Mouse (Mus musculus) heart, postnatal 0 days (tissue): ENCODE data around the gene Ap3d1. TPM values are rescaled to one million over a fixed set of nuclear protein-coding genes. Genes with fewer than 3 reads are reported as not detected.
A peak's percentile ranks its signal among the peaks of the same experiment; 100 is the strongest.

Experiments used
- ATAC-seq: fragments of 200-750 bp; cut with Nextera tagmentation; 2 replicates; pipeline ENCODE4 v1.8.0; 2017; ENCODE audit warnings: low read depth, moderate number of reproducible peaks, moderate library complexity; ENCODE audit not compliant: insufficient read depth
- DNase-seq: peaks from one replicate; pipeline ENCODE4 v3.0.0-alpha.2; 2016; ENCODE audit warnings: low spot score
- H3K27ac ChIP-seq: fragments of 300-500 bp; sonication (generic); 2 replicates; pipeline ENCODE4 v1.5.1; 2014; ENCODE audit warnings: low read depth, mild to moderate bottlenecking
- H3K27me3 ChIP-seq: fragments of 300-500 bp; sonication (generic); 2 replicates; pipeline ENCODE4 v1.6.1; 2014; ENCODE audit warnings: low read length, mixed read lengths; ENCODE audit not compliant: control insufficient read depth, insufficient read depth
- H3K36me3 ChIP-seq: fragments of 300-500 bp; sonication (generic); replicated peaks from 2 replicates; pipeline ENCODE4 v1.6.1; 2014; ENCODE audit warnings: low read length, mixed read lengths; ENCODE audit not compliant: control insufficient read depth, insufficient read depth
- H3K4me1 ChIP-seq: fragments of 300-500 bp; sonication (generic); 2 replicates; pipeline ENCODE4 v1.6.1; 2014; ENCODE audit warnings: antibody characterized with exemption; ENCODE audit not compliant: control insufficient read depth, insufficient read depth
- H3K4me2 ChIP-seq: fragments of 300-500 bp; sonication (generic); 2 replicates; pipeline ENCODE4 v1.6.1; 2014; ENCODE audit warnings: low read depth, mild to moderate bottlenecking, low read length, moderate library complexity
- H3K4me3 ChIP-seq: fragments of 300-500 bp; sonication (generic); 2 replicates; pipeline ENCODE4 v1.5.1; 2014; ENCODE audit warnings: low read depth, low read length
- H3K9ac ChIP-seq: fragments of 300-500 bp; sonication (generic); replicated peaks from 2 replicates; pipeline ENCODE4 v1.6.1; 2014; ENCODE audit warnings: low read depth, low read length, mixed read lengths
- H3K9me3 ChIP-seq: fragments of 300-500 bp; sonication (generic); replicated peaks from 2 replicates; pipeline ENCODE4 v1.6.1; 2016; ENCODE audit warnings: low read length; ENCODE audit not compliant: control insufficient read depth
- CTCF ChIP-seq: IDR thresholded peaks from 2 replicates; pipeline ENCODE4 v1.5.1; 2016; ENCODE audit warnings: antibody characterized with exemption, control low read depth, low read depth
- EP300 ChIP-seq: IDR thresholded peaks from 2 replicates; pipeline ENCODE4 v1.6.1; 2016; ENCODE audit warnings: antibody characterized with exemption, low read depth
- WGBS: fragments of 180-500 bp; shearing (Covaris S2); extraction: QIAGEN DNeasy Blood & Tissue Kit; methylation state at CpG from one replicate; pipeline ENCODE4 v1.1.7; 2014; 5-methylcytosine and 5-hydroxymethylcytosine counted together
- polyA plus RNA-seq: library from polyadenylated mRNA; unstranded; fragments of >200 nt; fragmentation: Nextera tagmentation; extraction: Ambion mirVana; gene quantifications from 2 replicates; pipeline ENCODE4 v1.2.1, GENCODE M21; 2015
- total RNA-seq: library from RNA; depleted of rRNA; stranded (reverse); fragments of >200 nt; gene quantifications from 2 replicates; pipeline ENCODE4 v1.2.3, GENCODE M21; 2014; ENCODE audit warnings: low replicate concordance

Ap3d1 gene
- total and polyA plus RNA-seq, 2 experiments from 2014 or later, result 31.6 to 77.9 TPM

- Histone ChIP-seq H3K9me3 (no peaks in the 10 kb centered on the region), H3K4me1 (peaks cover 45% of the 10 kb centered on the region), H3K4me3 (no peak overlapping the region), H3K27ac (no peak overlapping the region), H3K36me3 (peaks cover 59% of the 10 kb centered on the region), H3K4me2 (no peak overlapping the region), H3K27me3 (no peaks in the 10 kb centered on the region), H3K9ac (no peak overlapping the region)
- ATAC-seq (no peak), DNase-seq (no peak)
- TF ChIP-seq EP300, result no peak
- TF ChIP-seq CTCF, result no peak
- 83% methylated on average over 11 of the region's 11 CpGs for whole genome bisulfite sequencing
Measured at GRCm38 (mm10) chr10:80668614-80669013, 73.5 kb downstream of the Ap3d1 start.

DNA sequence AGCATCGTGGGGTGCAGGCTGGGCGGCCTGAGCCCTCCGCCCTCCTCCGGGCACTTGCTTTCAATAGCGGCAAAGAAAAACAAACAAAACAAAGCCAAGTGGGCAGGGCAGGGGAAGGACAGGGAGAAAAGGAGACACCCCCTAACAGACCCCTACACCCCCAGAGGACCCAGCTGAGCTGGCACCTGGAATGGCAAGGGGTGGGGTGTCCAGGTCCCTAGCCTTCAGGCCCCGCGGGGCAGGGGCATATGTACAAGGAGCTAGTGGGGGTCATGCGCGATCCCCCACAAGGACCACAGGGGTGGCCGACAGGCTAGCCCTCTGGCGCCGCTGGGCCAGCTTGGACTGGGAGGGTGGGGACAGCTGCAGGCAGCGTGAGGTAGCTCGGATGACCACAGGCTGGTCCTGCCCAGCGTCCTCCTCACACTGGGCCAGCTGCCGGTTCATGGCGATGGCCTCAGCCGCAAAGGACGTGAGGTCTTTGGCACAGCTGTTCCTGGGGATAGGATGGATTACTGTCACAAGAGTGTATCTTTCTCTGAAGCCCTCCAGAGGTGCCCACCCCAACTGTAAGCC is 75.1 kb downstream of the Ap3d1 start:
- Histone ChIP-seq H3K27ac (no peak overlapping the region; the same call in 1 of the 2 replicates), H3K27me3 (no peaks in the 10 kb centered on the region), H3K4me1 (peaks cover 38% of the 10 kb centered on the region), H3K4me3 (no peak overlapping the region), H3K36me3 (peaks cover 56% of the 10 kb centered on the region), H3K9ac (no peak overlapping the region), H3K9me3 (no peaks in the 10 kb centered on the region), H3K4me2 (no peak overlapping the region)
- ATAC-seq (no peak), DNase-seq (no peak)
- WGBS, result 81% methylated on average over 19 of the region's 19 CpGs
- TF ChIP-seq EP300 (no peak), CTCF (no peak)

- Histone ChIP-seq H3K27ac (peak overlapping the region; percentile 98), H3K9ac (peak overlapping the region; percentile 7; the same call in 1 of the 2 replicates), H3K27me3 (no peaks in the 10 kb centered on the region), H3K36me3 (peaks cover 50% of the 10 kb centered on the region), H3K4me1 (peaks cover 34% of the 10 kb centered on the region), H3K4me2 (no peak overlapping the region), H3K9me3 (no peaks in the 10 kb centered on the region), H3K4me3 (no peak overlapping the region)
- TF ChIP-seq EP300 (no peak), CTCF (peak; percentile 22; the same call in 1 of the 2 replicates)
- ATAC-seq (no peak), DNase-seq (no peak)
- WGBS, result 70% methylated on average over 10 of the region's 10 CpGs
Measured at GRCm38 (mm10) chr10:80665981-80666733, 75.9 kb downstream of the Ap3d1 start.

GRCm38 (mm10) chr10:80665459-80665858 is 76.6 kb downstream of the Ap3d1 start:
- H3K36me3 ChIP-seq, result peaks cover 43% of the 10 kb centered on the region
- ATAC-seq (no peak), DNase-seq (no peak)
- peaks cover 27% of the 10 kb centered on the region for H3K4me1 ChIP-seq
- peak overlapping the region; percentile 7 for H3K9ac ChIP-seq
- TF ChIP-seq CTCF (no peak), EP300 (no peak)
- 38% methylated on average over 4 of the region's 4 CpGs for WGBS
- no peak overlapping the region for H3K4me3 ChIP-seq
- peak overlapping the region; percentile 98 for H3K27ac ChIP-seq
- H3K4me2 ChIP-seq, result 0 out of 2 replicates have a peak overlapping the region, but pooled peaks have one; percentile 48
- no peaks in the 10 kb centered on the region for H3K9me3 ChIP-seq
- no peaks in the 10 kb centered on the region for H3K27me3 ChIP-seq

GRCm38 (mm10) chr10:80665016-80665380 is 77.1 kb downstream of the Ap3d1 start:
- H3K27me3 ChIP-seq, result no peaks in the 10 kb centered on the region
- peaks cover 23% of the 10 kb centered on the region for H3K4me1 ChIP-seq
- peaks cover 40% of the 10 kb centered on the region for H3K36me3 ChIP-seq
- peak; percentile 74 for ATAC-seq
- peak overlapping the region; percentile 7; the same call in 1 of the 2 replicates for H3K9ac ChIP-seq
- peak overlapping the region; percentile 48 for H3K4me2 ChIP-seq
- WGBS, result 10% methylated on average over 10 of the region's 10 CpGs
- peak; percentile 81 for DNase-seq
- peak overlapping the region; percentile 98 for H3K27ac ChIP-seq
- H3K4me3 ChIP-seq, result peak overlapping the region; percentile 20; the same call in 1 of the 2 replicates
- TF ChIP-seq EP300, result no peak
- no peak for TF ChIP-seq CTCF
- no peaks in the 10 kb centered on the region for H3K9me3 ChIP-seq
